Mouse (Mus musculus) spleen, adult 2 months (tissue): Measurements from ENCODE around the gene Erc2. TPM values are rescaled to one million over a fixed set of nuclear protein-coding genes. Genes with fewer than 3 reads are reported as not detected.

Experiments used
- DNase-seq, 2 experiments: peaks; one replicate each; pipeline versions ENCODE4 v3.0.0 to v3.0.0-alpha.2; 2012 to 2021; ENCODE audit warnings: low spot score in 2 of 2, low read depth in 1 of 2
- H3K27ac ChIP-seq: fragments of 200-500 bp; 2 replicates; pipeline ENCODE4 v1.5.1; 2012; ENCODE audit warnings: low read length, inconsistent platforms; ENCODE audit not compliant: insufficient read depth
- H3K27me3 ChIP-seq: fragments of 200-500 bp; 2 replicates; pipeline ENCODE4 v1.6.1; 2012; ENCODE audit warnings: mild to moderate bottlenecking, moderate library complexity, low read length, inconsistent platforms; ENCODE audit not compliant: control insufficient read depth, insufficient read depth
- H3K36me3 ChIP-seq: fragments of 200-500 bp; 2 replicates; pipeline ENCODE4 v1.6.1; 2012; ENCODE audit warnings: mild to moderate bottlenecking, low read length, inconsistent platforms; ENCODE audit not compliant: control insufficient read depth, insufficient read depth
- H3K4me1 ChIP-seq: fragments of 200-500 bp; 2 replicates; pipeline ENCODE4 v1.6.1; 2011; ENCODE audit warnings: inconsistent platforms; ENCODE audit not compliant: control insufficient read depth, insufficient read depth, insufficient read length
- H3K4me3 ChIP-seq: fragments of 200-500 bp; 2 replicates; pipeline ENCODE4 v1.5.1; 2011; ENCODE audit warnings: mild to moderate bottlenecking, inconsistent platforms; ENCODE audit not compliant: insufficient read depth, insufficient read length; ENCODE audit errors: extremely low read depth
- CTCF ChIP-seq: fragments of 200-500 bp; IDR thresholded peaks from 2 replicates; pipeline ENCODE4 v1.5.1; 2011; ENCODE audit warnings: mild to moderate bottlenecking, inconsistent platforms; ENCODE audit not compliant: insufficient read depth, insufficient read length, insufficient replicate concordance; ENCODE audit errors: extremely low read depth
- POLR2A ChIP-seq: fragments of 200-500 bp; IDR thresholded peaks from 2 replicates; pipeline ENCODE4 v1.6.1; 2011; ENCODE audit warnings: low read depth, low read length, inconsistent platforms
- WGBS: fragments of 180-500 bp; shearing (Covaris S2); methylation state at CpG from one replicate; pipeline ENCODE4 v1.1.7; 2018; 5-methylcytosine and 5-hydroxymethylcytosine counted together
- polyA plus RNA-seq: library from polyadenylated mRNA; depleted of rRNA; stranded (reverse); fragments of >200 nt; gene quantifications from 2 replicates; pipeline ENCODE4 v1.2.3, GENCODE M21; 2012

The Erc2 gene
- polyA plus RNA-seq, 1 experiment, result 0.11 TPM

DNA sequence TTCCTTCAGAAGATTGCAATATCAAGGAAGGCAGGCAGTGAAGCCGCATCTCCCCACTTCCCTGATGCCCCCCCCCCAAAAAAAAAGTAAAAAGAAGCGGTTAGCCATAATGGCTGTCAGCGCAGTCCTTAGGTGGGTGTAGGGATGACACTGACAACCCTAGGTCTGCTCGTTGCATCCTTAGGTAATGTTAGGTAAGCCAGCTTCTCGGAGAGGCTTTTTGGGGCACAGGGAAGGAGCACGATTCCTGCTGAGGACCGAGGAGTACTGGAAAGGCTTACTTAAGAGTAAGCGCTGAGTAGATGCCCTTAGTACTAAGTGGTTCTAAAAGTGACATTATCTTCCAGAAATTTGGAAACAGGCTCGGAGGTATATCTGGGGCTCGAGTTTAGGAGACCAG is 52.3 kb downstream of the Erc2 start:
- H3K36me3 ChIP-seq, result no peaks in the 10 kb centered on the region
- H3K27ac ChIP-seq, result no peak overlapping the region
- no peaks in the 10 kb centered on the region for H3K4me1 ChIP-seq
- 84% methylated on average over 10 of the region's 10 CpGs for WGBS
- no peak overlapping the region for H3K4me3 ChIP-seq
- no peaks in the 10 kb centered on the region for H3K27me3 ChIP-seq
- DNase-seq, result no peak
- TF ChIP-seq POLR2A (no peak), CTCF (no peak)

- Histone ChIP-seq H3K4me1 (no peaks in the 10 kb centered on the region), H3K27me3 (no peaks in the 10 kb centered on the region), H3K27ac (no peak overlapping the region), H3K4me3 (no peak overlapping the region), H3K36me3 (no peaks in the 10 kb centered on the region)
- no peak for DNase-seq
- no peak for TF ChIP-seq CTCF
- TF ChIP-seq POLR2A, result no peak
- WGBS, result 93% methylated on average over 6 of the region's 6 CpGs
These were observed 52.8 kb downstream of the Erc2 start for GRCm38 (mm10) chr14:27675071-27675470.

GRCm38 (mm10) chr14:27682368-27683052 is 60.3 kb downstream of the Erc2 start:
- no peaks in the 10 kb centered on the region for H3K27me3 ChIP-seq
- H3K4me1 ChIP-seq, result no peaks in the 10 kb centered on the region
- TF ChIP-seq CTCF (no peak), POLR2A (no peak)
- H3K4me3 ChIP-seq, result no peak overlapping the region
- H3K36me3 ChIP-seq, result no peaks in the 10 kb centered on the region
- DNase-seq, result no peak
- no peak overlapping the region for H3K27ac ChIP-seq
- 80% methylated on average over 3 of the region's 3 CpGs for WGBS

GRCm38 (mm10) chr14:27695781-27696180 is 73.6 kb downstream of the Erc2 start:
- Histone ChIP-seq H3K27ac (no peak overlapping the region), H3K4me3 (no peak overlapping the region), H3K27me3 (no peaks in the 10 kb centered on the region), H3K36me3 (no peaks in the 10 kb centered on the region), H3K4me1 (no peaks in the 10 kb centered on the region)
- TF ChIP-seq POLR2A (no peak), CTCF (no peak)
- DNase-seq, result no peak
- 92% methylated on average over 7 of the region's 7 CpGs for WGBS

- Histone ChIP-seq H3K4me1 (no peaks in the 10 kb centered on the region), H3K27me3 (no peaks in the 10 kb centered on the region), H3K36me3 (no peaks in the 10 kb centered on the region), H3K27ac (no peak overlapping the region), H3K4me3 (no peak overlapping the region)
- DNase-seq, result no peak
- 87% methylated on average over 7 of the region's 7 CpGs for WGBS
- TF ChIP-seq CTCF, result no peak
- TF ChIP-seq POLR2A, result no peak
These were observed 95.1 kb downstream of the Erc2 start for GRCm38 (mm10) chr14:27717364-27717763.

GRCm38 (mm10) chr14:27719601-27720000 is 97.4 kb downstream of the Erc2 start:
- H3K4me3 ChIP-seq, result no peak overlapping the region
- no peak for TF ChIP-seq POLR2A
- TF ChIP-seq CTCF, result no peak
- WGBS, result 91% methylated on average over 4 of the region's 4 CpGs
- H3K36me3 ChIP-seq, result no peaks in the 10 kb centered on the region
- no peaks in the 10 kb centered on the region for H3K4me1 ChIP-seq
- H3K27me3 ChIP-seq, result no peaks in the 10 kb centered on the region
- H3K27ac ChIP-seq, result no peak overlapping the region
- no peak for DNase-seq

DNA sequence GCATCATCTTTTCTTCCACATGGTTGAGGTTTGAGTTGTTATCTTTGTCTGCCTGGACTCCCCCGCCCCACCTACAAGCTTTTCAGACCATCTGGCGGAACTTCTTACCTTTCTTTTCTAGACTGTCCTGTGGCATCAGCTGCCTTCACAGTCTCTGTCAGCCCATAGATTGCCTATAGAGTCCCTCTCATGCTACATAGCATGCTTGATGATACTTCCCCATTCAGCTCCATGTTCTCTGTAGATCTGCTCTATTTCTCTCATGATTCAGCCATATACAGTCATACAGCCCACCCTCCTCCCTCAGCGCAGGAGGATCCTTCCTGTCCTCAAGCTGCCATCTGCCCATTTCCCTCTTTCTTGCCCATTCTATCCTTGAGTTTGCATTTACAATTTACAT is 98.7 kb downstream of the Erc2 start:
- no peaks in the 10 kb centered on the region for H3K27me3 ChIP-seq
- no peaks in the 10 kb centered on the region for H3K4me1 ChIP-seq
- H3K27ac ChIP-seq, result no peak overlapping the region
- no peaks in the 10 kb centered on the region for H3K36me3 ChIP-seq
- TF ChIP-seq CTCF, result no peak
- no peak for TF ChIP-seq POLR2A
- WGBS, result 92% methylated on average over 3 of the region's 3 CpGs
- no peak overlapping the region for H3K4me3 ChIP-seq
- no peak for DNase-seq
